Mouse (Mus musculus) skeletal muscle tissue, adult 2 months (tissue): Measurements from ENCODE around the gene Tjp3.
A peak's percentile ranks its signal among the peaks of the same experiment; 100 is the strongest.

Experiments
- DNase-seq: peaks from one replicate; pipeline ENCODE4 v3.0.0-alpha.2; 2012; ENCODE audit warnings: low read depth, low spot score

Tjp3 gene

GRCm38 (mm10) chr10:81298369-81299100 lies 7.2 kb upstream of the Tjp3 start:
- DNase-seq, result peak; percentile 55

DNA sequence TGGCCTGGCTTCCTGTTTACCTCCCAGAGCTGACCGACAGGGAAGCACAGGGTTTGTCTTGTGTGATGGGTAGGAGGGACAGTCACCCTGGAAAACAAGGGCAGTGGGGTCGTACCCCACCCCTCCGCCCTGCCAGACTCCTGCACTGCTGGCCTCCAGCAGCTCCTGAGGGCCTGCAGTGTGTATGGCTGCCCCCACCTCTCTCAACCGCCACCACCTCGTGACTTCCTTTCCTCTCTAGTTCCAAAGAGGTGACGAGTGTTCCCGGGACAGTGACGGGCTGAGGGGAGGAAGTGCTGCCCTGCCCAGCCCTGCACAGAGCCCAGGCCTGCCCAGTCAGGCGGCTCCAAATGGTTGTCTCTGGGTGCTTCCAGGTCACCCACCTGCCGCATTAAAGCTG lies 6.5 kb upstream of the Tjp3 start:
- DNase-seq, result peak; percentile 61

DNA sequence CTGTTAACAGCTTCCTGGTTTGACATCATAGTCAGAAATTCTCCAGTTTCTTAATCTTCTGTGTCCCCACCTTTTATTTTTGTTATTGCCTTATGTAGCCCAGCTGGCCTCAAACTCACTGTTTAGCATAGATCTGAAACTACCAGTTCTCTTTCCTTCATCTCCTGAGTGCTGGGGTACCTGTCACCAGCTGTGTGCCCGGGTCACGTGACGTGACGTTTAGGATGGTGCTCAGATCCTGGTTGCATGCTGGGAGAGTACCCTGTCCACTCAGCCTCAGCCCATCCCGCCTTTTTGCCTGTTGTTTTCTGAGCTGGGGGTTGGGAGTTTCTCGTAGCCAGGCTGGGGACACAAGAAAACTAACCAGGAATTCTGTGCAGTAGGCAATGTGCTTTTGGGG lies 5.9 kb upstream of the Tjp3 start:
- no peak for DNase-seq

DNA sequence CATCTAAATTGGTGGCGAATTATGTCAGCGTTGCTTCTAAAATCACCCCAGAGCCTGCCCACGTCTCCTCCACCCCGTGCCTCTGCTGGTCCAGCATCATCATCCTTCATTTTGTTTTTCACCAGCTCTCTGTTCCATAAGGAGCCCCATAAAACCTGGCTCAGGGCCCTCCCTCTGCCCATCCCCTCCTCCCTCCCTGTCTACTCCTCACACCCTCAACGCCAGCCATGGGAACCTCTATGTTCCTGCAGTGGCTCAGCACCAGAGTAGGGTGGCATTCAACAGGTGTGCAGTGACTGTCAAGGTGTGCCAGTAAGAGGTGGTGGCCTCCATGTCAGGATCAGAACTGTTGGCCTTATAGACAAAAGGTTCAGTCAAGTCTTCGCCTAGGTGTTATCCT lies 3.8 kb upstream of the Tjp3 start:
- DNase-seq, result no peak

DNA sequence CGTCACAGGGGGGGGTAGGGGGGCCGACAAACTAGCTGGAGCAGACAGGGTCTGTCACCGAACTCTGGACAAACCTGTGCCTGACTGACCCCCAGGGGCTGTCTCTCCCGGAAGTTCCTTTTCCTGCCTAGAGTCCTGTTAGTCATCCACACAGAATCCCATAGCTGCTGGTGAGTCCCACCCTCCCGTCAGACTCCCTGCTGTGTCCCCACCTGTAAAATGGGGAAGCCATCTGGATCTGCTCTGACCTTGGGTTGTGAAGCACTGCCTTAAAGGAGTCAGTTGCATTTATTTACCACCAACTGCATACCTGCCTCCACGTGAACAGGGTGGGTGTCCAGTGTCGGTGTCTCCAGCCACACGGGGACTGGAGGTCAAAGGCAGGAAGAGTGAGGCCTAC lies 3.1 kb upstream of the Tjp3 start:
- no peak for DNase-seq

DNA sequence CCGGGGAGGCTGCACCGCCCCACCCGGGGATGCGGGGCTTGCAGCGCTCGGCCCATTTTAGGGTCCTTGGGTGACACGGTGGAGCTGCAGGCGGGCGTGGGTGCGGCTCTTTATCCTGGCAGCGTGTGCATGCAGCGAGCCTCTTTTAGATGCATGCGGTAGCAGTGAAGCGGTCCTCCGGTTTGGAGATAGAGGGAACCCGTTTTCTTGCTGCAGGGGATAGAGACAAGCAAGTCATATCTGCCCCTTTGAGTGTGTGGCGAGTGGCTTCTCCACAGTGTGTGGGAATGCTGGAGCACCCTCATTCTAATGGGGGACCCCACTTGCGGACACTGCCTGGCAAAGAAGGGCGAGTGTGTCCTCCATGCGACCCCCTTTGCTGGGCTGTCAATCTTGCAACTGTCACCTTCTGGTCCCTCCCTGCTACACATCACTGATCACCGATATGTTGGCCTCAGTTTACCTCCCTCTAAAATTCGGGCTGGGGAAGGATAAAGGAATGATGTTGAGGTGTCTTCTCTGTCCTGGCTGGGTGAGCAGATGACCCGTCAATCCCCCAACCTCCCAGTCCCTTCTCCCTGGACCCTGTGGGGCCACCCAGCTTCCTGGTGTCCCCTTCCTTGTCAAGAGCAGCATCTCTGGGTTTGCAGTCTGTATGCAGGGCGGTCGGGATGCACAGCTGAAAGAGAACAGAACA lies 2.1 kb upstream of the Tjp3 start:
- no peak for DNase-seq

GRCm38 (mm10) chr10:81292554-81293333 lies 1.4 kb upstream of the Tjp3 start, which contains the start of gene Pip5k1c:
TSS of gene Pip5k1c (plus strand) at chr10:81292963.
- peak; percentile 100 for DNase-seq

GRCm38 (mm10) chr10:81290698-81291460 lies 502 bp downstream of the Tjp3 start:
- DNase-seq, result no peak

GRCm38 (mm10) chr10:81289811-81290210 lies 1.6 kb downstream of the Tjp3 start:
- no peak for DNase-seq

- peak; percentile 57 for DNase-seq
Measured at GRCm38 (mm10) chr10:81289278-81289677, 2.1 kb downstream of the Tjp3 start.

- DNase-seq, result no peak
Measured at GRCm38 (mm10) chr10:81288601-81289000, 2.8 kb downstream of the Tjp3 start.

GRCm38 (mm10) chr10:81287513-81288157 lies 3.7 kb downstream of the Tjp3 start:
- no peak for DNase-seq

DNA sequence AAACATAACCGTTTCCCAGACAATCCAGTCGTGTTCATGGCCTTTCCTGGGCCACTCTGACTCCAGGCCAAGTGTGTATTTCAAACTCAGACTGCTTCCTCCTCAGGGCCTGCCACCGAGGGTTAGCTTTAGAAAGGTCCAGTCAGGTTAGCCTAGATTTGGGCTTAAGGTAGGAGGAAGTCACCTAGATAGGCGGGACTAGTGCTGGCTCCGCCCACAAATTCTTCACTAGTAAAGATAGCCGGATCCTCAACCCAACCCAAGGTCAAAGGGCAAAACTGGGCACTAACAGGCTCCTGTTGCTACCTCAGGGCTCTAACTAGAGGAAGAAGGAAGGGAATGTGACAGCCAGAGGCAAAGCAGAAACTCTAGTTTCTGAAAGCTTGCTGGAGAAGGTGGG lies 4.8 kb downstream of the Tjp3 start:
- no peak for DNase-seq

DNA sequence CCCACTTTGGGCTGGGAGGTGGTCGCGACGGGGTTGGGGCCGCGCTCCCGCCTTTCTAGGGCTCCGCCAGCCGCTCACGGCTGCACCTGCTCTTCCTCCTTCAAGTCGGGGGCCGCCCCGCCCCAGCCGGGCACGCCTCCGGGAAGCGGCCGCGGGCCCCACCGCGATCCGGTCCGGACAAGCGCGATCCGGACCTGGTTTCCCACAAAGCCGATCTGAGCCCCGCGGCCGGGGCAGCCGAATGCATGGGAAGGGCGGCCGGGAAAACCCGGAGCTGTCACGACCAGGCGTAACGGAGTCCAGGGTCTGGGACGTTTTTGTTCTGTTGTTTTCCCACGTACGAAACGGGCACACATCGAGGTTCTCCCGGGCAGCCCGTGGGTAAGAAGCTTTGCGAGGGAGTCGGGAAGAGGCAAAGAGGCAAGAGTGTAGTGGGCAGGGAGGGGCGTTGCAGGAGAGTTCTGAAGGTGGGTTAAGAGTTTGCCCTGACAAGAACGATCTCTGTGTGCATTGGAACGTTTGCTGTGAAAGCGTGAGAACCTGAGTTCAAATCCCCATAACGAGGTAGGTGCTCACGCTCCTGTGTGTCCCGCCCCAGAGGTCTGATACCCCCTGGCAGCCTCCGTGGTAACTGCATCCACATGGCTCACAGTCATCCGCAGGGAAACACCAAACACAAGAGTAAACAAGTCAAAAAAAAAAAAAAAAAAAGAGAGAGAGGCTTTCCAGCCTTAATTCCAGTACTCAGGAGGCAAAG lies 5.5 kb downstream of the Tjp3 start:
- DNase-seq, result peak; percentile 54

GRCm38 (mm10) chr10:81284719-81285118 lies 6.7 kb downstream of the Tjp3 start:
- DNase-seq, result no peak

GRCm38 (mm10) chr10:81284189-81284588 lies 7.2 kb downstream of the Tjp3 start:
- DNase-seq, result no peak

DNA sequence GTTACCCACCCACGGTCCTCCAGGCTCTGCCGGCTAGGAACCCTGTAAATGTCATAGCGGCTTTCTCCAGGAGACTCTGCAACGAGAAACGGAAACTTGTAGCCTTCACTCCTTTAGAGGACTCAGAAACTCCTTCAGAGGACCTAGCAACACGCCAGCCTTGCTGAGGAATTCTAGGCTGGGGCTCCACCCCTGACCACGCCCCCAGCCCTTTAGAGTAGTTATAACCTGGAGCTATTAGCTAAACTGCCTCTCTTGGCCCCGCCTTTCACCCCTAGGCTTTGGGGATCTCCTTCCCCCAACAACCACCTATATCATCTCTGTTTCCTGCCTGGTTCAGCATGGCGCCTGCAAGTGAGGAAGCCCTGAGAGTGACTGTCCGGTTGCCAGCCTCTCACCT lies 11.9 kb downstream of the Tjp3 start:
- DNase-seq, result no peak

DNA sequence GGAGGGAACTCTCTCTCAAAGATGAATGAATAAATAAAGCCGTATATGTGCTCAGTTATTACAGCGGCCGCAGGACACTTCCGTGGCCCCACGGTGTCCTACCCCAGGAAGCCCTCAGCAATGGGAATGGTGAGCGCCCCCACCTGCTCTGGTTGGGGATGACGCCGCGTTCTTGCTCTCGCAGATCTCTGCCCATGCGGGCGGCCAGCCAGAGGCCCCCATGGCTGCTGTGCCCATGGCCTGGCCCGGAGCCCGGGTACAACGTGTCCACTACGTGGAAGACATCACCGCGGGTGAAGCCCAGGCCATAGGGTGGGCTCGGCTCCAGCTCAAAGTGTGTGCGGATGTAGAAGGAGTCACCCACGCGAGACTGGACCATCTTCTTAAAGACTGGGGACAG lies 13.7 kb downstream of the Tjp3 start:
- DNase-seq, result no peak

- DNase-seq, result no peak
Measured at GRCm38 (mm10) chr10:81273842-81274241, 17.5 kb downstream of the Tjp3 start.

DNA sequence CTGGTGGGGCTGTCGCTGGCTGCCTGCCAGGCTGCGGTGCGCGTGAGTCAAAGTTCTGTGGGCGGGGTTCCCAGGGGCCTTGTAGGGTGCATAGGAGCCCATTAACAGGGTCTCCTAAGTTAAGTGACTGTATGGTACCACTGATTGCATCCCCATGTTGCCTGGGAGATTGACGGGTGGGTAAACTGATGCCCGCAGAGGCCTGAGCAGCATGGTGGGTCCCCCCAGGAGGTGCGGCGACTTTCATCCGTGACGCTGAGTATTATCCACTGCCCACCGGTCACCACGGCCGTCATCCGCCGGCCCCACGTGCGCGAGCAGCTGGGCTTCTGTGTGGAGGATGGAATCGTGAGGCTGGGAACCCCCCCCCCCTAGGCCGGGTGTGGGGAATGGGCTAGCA lies 19.0 kb downstream of the Tjp3 start:
- DNase-seq, result no peak
